Mouse (Mus musculus): Measurements from ENCODE around the gene Syt9. TPM values are rescaled to one million over a fixed set of nuclear protein-coding genes. Genes with fewer than 3 reads are reported as not detected.

Syt9 gene
- polyA plus RNA-seq, 1 experiment from 2014 or later: 0.18 TPM

DNA sequence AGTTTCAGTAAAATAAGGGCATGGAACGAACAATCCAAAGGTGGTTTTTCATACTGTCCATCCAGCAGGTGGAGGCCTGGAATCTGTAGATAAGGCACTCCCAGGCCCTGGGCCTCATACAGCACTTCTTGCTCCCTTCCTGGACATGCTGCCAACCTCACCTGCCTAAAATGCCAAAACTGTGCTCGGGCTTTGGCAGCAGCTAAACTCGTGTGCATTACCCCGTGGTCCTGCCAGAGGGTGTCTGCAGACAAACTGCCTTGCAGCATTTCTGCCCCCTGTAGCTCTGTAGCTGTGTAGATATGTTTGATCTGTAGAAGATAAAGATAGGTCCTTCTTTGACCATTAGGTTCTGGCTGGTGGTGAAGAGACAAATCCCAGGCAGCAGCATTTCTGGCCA lies 198.4 kb downstream of the Syt9 start:
- H3K9me3 ChIP-seq (ENCODE audit: low read length): no peaks in the 10 kb centered on the region
- no peak for TF ChIP-seq EP300 (IDR thresholded peaks at IDR 0.05)
- no peak for TF ChIP-seq CTCF (IDR thresholded peaks at IDR 0.05)
- no peaks in the 10 kb centered on the region for H3K4me1 ChIP-seq (ENCODE audit: insufficient read depth, low read depth, low read length)
- ATAC-seq: no peak
- 43% methylated on average over 4 of the region's 4 CpGs for WGBS
- no peaks in the 10 kb centered on the region for H3K27me3 ChIP-seq (replicated peaks; ENCODE audit: insufficient read depth, low read length)
- no peak for DNase-seq (ENCODE audit: low spot score)
- peak overlapping the region; percentile 29 for H3K4me2 ChIP-seq (replicated peaks; ENCODE audit: low read depth, low read length)
- no peak overlapping the region for H3K27ac ChIP-seq (ENCODE audit: low read length)
- no peaks in the 10 kb centered on the region for H3K36me3 ChIP-seq (ENCODE audit: insufficient read depth, low read length)
- no peak overlapping the region for H3K9ac ChIP-seq (replicated peaks; ENCODE audit: low read depth)
- H3K4me3 ChIP-seq (ENCODE audit: low read depth, low read length): peak overlapping the region; percentile 6; the same call in 1 of the 2 replicates

DNA sequence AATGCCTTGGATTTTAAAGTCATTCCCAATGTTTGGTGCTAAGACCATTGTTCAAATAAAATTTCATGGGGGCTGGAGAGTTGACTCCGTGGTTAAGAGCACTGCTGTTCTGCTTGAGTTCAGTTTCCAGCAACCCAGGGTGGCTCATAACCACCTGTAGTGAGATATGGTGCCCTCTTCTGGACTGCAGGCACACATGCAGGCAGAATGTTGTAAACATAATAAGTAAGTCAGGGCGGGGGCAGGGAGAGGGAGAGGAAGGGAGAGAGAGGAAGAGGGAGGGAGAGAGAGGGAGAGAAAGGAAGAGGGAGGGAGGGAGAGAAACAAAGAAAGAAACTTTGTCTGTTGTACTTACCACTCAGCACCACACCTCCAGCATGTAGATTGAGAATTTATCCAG lies 203.3 kb downstream of the Syt9 start:
- DNase-seq (ENCODE audit: low spot score) (peak; percentile 16), ATAC-seq (no peak)
- Histone ChIP-seq H3K27me3 (replicated peaks; ENCODE audit: insufficient read depth, low read length) (no peaks in the 10 kb centered on the region), H3K27ac (ENCODE audit: low read length) (no peak overlapping the region), H3K36me3 (ENCODE audit: insufficient read depth, low read length) (no peaks in the 10 kb centered on the region), H3K9me3 (ENCODE audit: low read length) (no peaks in the 10 kb centered on the region), H3K9ac (replicated peaks; ENCODE audit: low read depth) (no peak overlapping the region), H3K4me3 (ENCODE audit: low read depth, low read length) (no peak overlapping the region), H3K4me1 (ENCODE audit: insufficient read depth, low read depth, low read length) (no peaks in the 10 kb centered on the region), H3K4me2 (replicated peaks; ENCODE audit: low read depth, low read length) (no peak overlapping the region)
- 64% methylated on average over 2 of the region's 2 CpGs for WGBS
- TF ChIP-seq EP300 (IDR thresholded peaks at IDR 0.05) (no peak), CTCF (IDR thresholded peaks at IDR 0.05) (peak; percentile 45)

DNA sequence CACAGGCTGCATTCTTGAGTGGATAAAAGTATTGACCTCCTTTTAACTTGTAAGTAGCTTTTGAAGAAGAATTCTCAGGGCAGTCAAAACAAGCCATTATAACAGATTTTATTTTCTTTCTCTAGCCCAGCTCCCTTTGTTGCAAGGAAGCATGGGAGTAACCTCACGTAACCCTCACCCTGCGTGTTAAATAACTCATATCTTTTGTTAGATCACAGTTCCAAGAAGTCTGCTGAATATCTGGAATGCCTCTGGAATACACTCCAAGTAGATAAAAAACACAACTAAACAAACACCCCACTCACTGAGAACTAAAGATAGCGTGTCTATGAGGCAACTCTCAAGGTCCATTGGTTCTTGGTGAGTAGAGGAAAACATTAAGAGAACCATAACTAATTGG lies 203.7 kb downstream of the Syt9 start:
- no peaks in the 10 kb centered on the region for H3K4me1 ChIP-seq (ENCODE audit: insufficient read depth, low read depth, low read length)
- no peak overlapping the region for H3K4me2 ChIP-seq (replicated peaks; ENCODE audit: low read depth, low read length)
- no peak overlapping the region for H3K4me3 ChIP-seq (ENCODE audit: low read depth, low read length)
- no peaks in the 10 kb centered on the region for H3K27me3 ChIP-seq (replicated peaks; ENCODE audit: insufficient read depth, low read length)
- no peak overlapping the region for H3K27ac ChIP-seq (ENCODE audit: low read length)
- no peaks in the 10 kb centered on the region for H3K9me3 ChIP-seq (ENCODE audit: low read length)
- H3K36me3 ChIP-seq (ENCODE audit: insufficient read depth, low read length): no peaks in the 10 kb centered on the region
- TF ChIP-seq CTCF (IDR thresholded peaks at IDR 0.05) (no peak), EP300 (IDR thresholded peaks at IDR 0.05) (no peak)
- 0 out of 2 replicates have a peak, but pooled peaks have one; percentile 28 for ATAC-seq
- no peak overlapping the region for H3K9ac ChIP-seq (replicated peaks; ENCODE audit: low read depth)
- no peak for DNase-seq (ENCODE audit: low spot score)
- WGBS: 57% methylated on average over 3 of the region's 3 CpGs

DNA sequence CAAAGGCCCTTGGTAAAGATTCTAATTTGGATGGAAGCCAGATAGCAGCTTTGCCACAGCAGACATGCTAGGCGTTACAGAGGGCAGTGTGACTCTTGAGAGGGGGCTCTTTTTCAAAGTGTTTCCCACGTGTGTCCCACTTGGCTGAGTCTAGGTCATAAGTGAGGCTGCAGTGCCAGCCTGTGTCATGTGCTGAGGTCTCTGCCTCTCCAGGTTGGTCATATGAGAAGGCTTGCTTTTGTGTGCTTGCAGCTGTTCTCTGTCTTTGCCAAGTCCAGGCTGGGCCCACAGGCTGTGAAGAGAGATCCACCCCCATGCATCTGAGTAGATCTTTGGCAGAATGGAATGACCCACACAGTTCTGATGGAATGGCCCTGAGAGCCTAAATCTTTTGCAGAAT lies 222.1 kb downstream of the Syt9 start:
- Histone ChIP-seq H3K4me1 (ENCODE audit: insufficient read depth, low read depth, low read length) (no peaks in the 10 kb centered on the region; the same call in 1 of the 2 replicates), H3K27ac (ENCODE audit: low read length) (no peak overlapping the region), H3K27me3 (replicated peaks; ENCODE audit: insufficient read depth, low read length) (no peaks in the 10 kb centered on the region), H3K4me3 (ENCODE audit: low read depth, low read length) (no peak overlapping the region), H3K9ac (replicated peaks; ENCODE audit: low read depth) (no peak overlapping the region), H3K9me3 (ENCODE audit: low read length) (no peaks in the 10 kb centered on the region), H3K4me2 (replicated peaks; ENCODE audit: low read depth, low read length) (no peak overlapping the region), H3K36me3 (ENCODE audit: insufficient read depth, low read length) (no peaks in the 10 kb centered on the region)
- ATAC-seq (no peak), DNase-seq (ENCODE audit: low spot score) (no peak)
- 24% methylated on average over 2 of the region's 2 CpGs for WGBS
- TF ChIP-seq EP300 (IDR thresholded peaks at IDR 0.05) (no peak), CTCF (IDR thresholded peaks at IDR 0.05) (no peak)

DNA sequence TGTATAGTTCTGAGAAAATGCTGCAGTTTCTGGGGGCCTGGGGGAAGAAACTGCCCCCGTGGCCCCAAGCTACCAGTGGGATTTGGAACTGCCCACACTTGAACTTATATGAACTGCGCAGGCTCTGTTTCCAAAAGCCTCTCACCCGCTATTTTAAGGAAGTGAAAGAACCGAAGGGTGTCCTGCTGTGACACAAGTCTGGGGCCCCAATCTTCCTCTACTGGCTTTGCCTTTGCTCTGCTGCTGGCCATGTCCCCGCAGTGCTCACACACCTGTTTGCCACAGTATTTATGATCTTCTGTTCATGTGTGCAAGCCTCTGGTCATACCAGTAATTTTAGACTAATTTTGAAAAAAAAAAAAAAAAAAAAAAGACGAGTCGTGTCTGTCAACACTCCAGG lies 223.4 kb downstream of the Syt9 start:
- 34% methylated on average over 7 of the region's 7 CpGs for WGBS

DNA sequence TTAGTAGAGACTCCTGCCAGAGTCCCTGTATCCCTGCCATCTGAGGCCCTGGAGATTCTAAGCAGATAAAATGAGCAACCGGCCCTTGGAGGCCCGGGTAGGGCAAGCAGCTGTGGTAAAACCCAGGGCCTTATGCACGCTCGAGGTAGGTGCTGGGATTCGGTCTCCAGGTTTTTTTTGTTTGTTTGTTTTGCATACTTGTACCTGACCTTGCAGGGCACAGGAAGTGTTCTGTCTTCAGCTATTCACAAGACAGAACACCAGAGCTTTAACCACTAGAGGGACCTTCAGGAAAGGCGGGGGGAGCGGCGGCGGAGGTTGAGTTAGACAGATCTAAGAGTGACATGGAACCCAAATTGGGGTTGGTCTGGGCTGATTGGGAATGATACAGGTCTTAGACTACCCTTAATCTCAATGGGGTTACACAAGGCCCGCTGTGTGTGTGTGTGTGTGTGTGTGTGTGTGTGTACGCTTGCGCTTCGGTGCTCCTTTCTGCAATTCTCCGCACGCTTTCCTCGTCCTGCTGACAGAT lies 223.9 kb downstream of the Syt9 start:
- Histone ChIP-seq H3K27ac (ENCODE audit: low read length) (peak overlapping the region; percentile 12; the same call in 1 of the 2 replicates), H3K27me3 (replicated peaks; ENCODE audit: insufficient read depth, low read length) (no peaks in the 10 kb centered on the region), H3K4me2 (replicated peaks; ENCODE audit: low read depth, low read length) (peak overlapping the region; percentile 73), H3K36me3 (ENCODE audit: insufficient read depth, low read length) (no peaks in the 10 kb centered on the region), H3K4me3 (ENCODE audit: low read depth, low read length) (peak overlapping the region; percentile 48), H3K4me1 (ENCODE audit: insufficient read depth, low read depth, low read length) (no peaks in the 10 kb centered on the region; the same call in 1 of the 2 replicates), H3K9ac (replicated peaks; ENCODE audit: low read depth) (no peak overlapping the region), H3K9me3 (ENCODE audit: low read length) (no peaks in the 10 kb centered on the region)
- WGBS: 2% methylated on average over 16 of the region's 16 CpGs
- ATAC-seq: peak; percentile 71
- TF ChIP-seq EP300 (IDR thresholded peaks at IDR 0.05): no peak
- TF ChIP-seq CTCF (IDR thresholded peaks at IDR 0.05): peak; percentile 69
- peak; percentile 74 for DNase-seq (ENCODE audit: low spot score)

More for the DNA sequence above, 223.4 kb downstream of the Syt9 start:
- H3K9ac ChIP-seq (replicated peaks; ENCODE audit: low read depth): no peak overlapping the region
- peak overlapping the region; percentile 12; the same call in 1 of the 2 replicates for H3K27ac ChIP-seq (ENCODE audit: low read length)
- H3K36me3 ChIP-seq (ENCODE audit: insufficient read depth, low read length): no peaks in the 10 kb centered on the region
- H3K4me3 ChIP-seq (ENCODE audit: low read depth, low read length): no peak overlapping the region
- peak overlapping the region; percentile 73; the same call in 1 of the 2 replicates for H3K4me2 ChIP-seq (replicated peaks; ENCODE audit: low read depth, low read length)
- peak; percentile 37 for DNase-seq (ENCODE audit: low spot score)
- H3K27me3 ChIP-seq (replicated peaks; ENCODE audit: insufficient read depth, low read length): no peaks in the 10 kb centered on the region
- no peaks in the 10 kb centered on the region for H3K9me3 ChIP-seq (ENCODE audit: low read length)
- no peak for ATAC-seq
- TF ChIP-seq EP300 (IDR thresholded peaks at IDR 0.05) (no peak), CTCF (IDR thresholded peaks at IDR 0.05) (no peak)
- H3K4me1 ChIP-seq (ENCODE audit: insufficient read depth, low read depth, low read length): no peaks in the 10 kb centered on the region; the same call in 1 of the 2 replicates

Data from lung, postnatal 0 days (tissue).